Mouse (Mus musculus): ENCODE data around the gene Sertad3. TPM values are rescaled to one million over a fixed set of nuclear protein-coding genes. Genes with fewer than 3 reads are reported as not detected.

Gene Sertad3
- 1 to 10 TPM; 4.5 to 5.3 TPM for total RNA-seq (2021)
- long read RNA-seq, experiment 1, partial matches to known transcripts: 0 of 4 reads
- long read RNA-seq, experiment 1, other reads (novel, unspliced or antisense): 0 of 4 reads
- long read RNA-seq, experiment 2, transcript Sertad3-201 (2 exons, 1,329 nt): major isoform, 7 of 9 reads
- long read RNA-seq, experiment 2, partial matches to known transcripts: 2 of 9 reads
- long read RNA-seq, experiment 2, other reads (novel, unspliced or antisense): 0 of 9 reads

GRCm38 (mm10) chr7:27473156-27473834, at the start of gene Sertad3:
Gene Sertad3, plus strand, starts transcription at chr7:27473768.
- peak; percentile 100 for DNase-seq
- intact Hi-C loops (cut with DNase I): no loop called here

GRCm38 (mm10) chr7:27427387-27427786, 46.2 kb upstream of the Sertad3 start:
- intact Hi-C loops (cut with DNase I): no loop called here

GRCm38 (mm10) chr7:27428002-27428401, 45.6 kb upstream of the Sertad3 start:
- DNase-seq: no peak
- intact Hi-C loops (cut with DNase I): no loop called here

More at GRCm38 (mm10) chr7:27427387-27427786, 46.2 kb upstream of the Sertad3 start:
- DNase-seq: no peak

GRCm38 (mm10) chr7:27429135-27429534, 44.4 kb upstream of the Sertad3 start:
- DNase-seq: no peak
- intact Hi-C loops (cut with DNase I): no loop called here

DNA sequence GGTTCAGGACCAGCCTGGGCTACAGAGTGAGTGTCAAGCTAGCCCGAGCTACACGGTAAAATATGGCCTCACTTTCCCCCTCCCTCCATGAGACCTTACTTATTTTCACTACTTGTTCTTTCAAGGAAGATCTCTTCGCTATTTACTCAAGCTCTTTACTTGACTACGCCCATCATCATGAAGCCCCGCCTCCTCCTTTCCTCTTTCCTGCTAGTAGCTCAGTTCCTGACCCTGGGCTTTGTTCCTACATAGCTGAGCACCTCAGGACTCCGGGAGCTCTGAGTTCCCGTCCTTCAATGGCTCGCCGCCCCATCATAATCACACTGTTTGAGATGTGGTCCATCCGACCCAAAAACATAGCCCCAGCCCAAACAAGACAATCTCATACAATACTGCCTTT, 40.2 kb upstream of the Sertad3 start:
- no peak for DNase-seq
- intact Hi-C loops (cut with DNase I): no loop called here

DNA sequence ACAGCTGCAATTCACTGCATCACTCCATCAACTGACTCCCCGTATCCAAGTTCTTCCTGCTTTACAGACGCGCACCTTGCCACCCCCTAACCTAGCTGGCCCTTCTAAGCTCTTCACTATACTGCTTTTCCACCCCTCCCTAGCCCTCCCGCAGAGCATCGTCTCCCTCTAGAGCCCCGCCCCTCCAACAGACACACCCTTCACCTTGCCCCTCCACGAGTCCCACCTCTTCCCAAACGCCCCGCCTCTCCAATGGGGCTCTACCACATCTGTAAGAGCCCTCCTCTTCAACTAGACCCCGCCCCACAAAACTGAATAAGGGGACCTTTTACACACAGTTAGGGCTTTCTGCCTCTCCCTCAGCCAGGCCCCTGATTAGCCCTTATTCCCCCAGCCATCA, 39.8 kb upstream of the Sertad3 start:
- intact Hi-C loops (cut with DNase I): no loop called here
- DNase-seq: no peak

DNA sequence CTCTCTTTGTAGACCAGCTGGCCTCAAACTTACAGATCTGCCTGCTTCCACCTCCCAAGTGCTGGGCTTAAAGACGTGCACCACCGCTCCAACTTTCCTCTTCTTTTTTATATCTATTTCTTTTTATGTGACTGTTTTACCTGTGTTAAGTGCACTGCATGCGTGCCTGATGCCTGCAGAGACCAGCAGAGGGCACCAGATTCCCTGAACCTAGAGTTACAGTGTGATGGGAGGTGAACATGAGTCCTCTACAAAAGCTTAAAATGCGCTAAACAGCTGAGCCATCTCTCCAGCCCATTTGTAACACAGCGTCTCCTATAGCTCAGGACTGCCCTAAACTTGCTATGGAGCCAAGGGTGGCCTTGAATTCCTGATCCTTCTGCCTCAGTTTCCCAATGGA, 36.0 kb upstream of the Sertad3 start:
- DNase-seq: no peak
- intact Hi-C loops (cut with DNase I): no loop called here

- DNase-seq: no peak
Measured at GRCm38 (mm10) chr7:27440014-27440413, 33.6 kb upstream of the Sertad3 start.

DNA sequence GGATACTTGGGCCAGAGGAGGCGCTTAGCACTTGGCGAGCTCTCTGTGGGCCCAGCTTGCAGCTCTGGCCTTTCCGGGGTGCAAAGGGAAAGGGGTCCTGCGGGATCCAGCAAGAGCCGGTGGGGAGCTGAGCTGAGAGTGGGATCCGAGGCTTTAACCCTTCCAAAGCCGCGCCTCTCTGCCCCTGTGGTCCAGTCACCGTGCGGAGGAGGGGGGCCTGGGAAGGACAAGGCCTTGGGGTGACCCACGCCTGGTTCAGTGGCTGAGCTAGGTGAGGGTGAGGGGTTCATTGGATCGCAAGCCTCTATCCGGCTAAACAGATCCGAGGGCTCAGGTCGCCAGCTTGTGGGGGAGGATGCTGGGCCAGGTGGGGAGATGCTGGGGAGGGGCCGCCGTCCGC, 27.5 kb upstream of the Sertad3 start:
- no peak for DNase-seq
- intact Hi-C loops (cut with DNase I): no loop called here

More at GRCm38 (mm10) chr7:27440014-27440413, 33.6 kb upstream of the Sertad3 start:
- intact Hi-C loops (cut with DNase I): no loop called here

GRCm38 (mm10) chr7:27446521-27447418, 26.8 kb upstream of the Sertad3 start:
- intact Hi-C loops (cut with DNase I): no loop called here
- DNase-seq: no peak

DNA sequence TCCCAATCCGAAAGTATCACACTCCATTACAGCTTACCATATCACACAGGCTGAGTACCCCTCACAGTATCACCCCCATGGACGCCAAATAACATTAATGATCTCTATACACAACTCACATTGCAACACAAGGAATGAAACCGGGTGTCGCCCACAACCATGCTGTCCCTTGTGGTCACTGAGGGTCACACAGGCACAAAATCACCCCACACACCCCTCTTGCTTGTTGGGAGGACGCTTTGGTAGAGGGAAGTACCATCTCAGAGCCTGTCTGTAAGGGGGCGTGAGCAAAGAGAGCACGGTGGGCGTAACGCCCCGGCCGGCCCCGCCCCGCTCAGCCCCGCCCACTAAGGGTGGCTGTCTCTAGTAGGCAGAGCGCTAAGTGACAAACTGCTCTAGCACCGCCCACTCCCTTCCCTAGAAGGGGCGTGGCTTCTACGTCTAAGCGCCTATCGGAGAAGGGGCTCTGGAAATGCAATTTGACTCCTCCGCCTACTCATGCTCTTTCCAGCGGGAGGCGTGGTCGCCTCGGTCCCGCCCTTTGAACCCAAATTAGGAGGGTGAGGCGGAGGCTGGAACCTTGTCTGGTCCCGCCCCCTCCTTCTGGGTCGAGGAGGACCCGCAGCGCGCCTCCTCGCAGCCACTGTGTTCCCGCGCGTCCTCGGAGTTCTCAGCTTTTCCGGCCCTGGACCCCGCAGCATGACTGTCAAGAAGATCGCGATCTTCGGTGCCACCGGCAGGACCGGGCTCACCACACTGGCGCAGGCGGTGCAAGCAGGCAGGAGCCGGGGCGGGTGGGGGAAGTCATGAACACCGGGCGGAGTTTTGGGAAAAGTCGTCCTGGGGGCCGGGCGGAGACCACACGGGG, 25.9 kb upstream of the Sertad3 start, which contains the start of the genes Sptbn4 and Blvrb:
TSS of gene Sptbn4 (minus strand) at position 268 of the 868 bp plus-strand sequence.
TSS of gene Blvrb (plus strand) at position 560 of the 868 bp plus-strand sequence.
- DNase-seq: peak; percentile 97 to 98
- intact Hi-C loops (cut with DNase I): no loop called here

GRCm38 (mm10) chr7:27448421-27449206, 25.0 kb upstream of the Sertad3 start:
- DNase-seq: peak; percentile 18 to 29
- intact Hi-C loops (cut with DNase I): no loop called here

DNA sequence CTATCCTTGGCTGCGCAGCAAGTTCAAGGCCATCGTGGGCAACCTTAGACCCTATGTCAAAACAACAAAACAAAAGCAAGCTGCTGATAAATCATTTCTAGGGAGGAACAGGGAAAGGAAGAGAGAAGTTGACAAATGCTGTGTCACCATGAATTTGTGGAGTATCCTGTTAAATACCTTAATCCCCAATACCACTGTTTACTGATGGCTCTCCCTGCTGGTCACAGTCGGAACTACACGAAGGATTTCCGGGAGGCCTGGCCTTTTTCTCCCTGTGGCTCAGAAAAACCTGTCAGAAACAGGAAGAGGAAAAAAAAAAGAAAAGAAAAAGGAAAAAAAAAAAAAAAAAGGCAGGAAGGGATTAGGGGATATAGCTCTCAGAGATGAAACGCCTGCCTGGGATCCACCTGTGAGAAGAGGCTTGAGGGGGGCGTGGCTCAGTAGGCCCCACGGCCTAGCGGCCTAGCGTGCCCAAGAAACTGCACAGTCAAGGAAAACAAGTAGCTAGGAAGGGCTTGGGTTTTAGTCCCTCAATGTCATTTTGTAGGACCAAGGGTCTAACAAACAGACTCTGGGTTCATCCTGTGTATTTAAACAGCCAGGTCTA, 24.2 kb upstream of the Sertad3 start:
- intact Hi-C loops (cut with DNase I): no loop called here
- DNase-seq: peak; percentile 52 to 60

DNA sequence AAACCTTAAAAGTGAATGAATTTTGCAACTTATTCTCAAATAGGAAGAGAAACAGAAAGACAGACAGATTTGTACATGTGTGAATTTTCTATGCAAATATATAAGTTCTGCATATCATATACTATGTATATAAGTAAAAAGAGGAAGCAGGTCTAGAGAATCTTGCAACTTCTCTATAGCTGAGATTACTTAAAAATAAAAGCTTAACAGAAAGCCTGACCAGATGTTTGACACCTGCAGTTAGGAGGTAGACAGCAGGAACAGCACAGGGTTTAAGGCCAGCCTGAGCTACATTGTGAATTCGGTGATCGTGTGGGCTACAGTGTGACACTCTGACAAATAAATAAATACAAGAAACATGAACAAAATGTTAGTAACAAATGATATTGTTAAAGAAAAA, 22.2 kb upstream of the Sertad3 start:
- no peak for DNase-seq
- intact Hi-C loops (cut with DNase I): no loop called here

DNA sequence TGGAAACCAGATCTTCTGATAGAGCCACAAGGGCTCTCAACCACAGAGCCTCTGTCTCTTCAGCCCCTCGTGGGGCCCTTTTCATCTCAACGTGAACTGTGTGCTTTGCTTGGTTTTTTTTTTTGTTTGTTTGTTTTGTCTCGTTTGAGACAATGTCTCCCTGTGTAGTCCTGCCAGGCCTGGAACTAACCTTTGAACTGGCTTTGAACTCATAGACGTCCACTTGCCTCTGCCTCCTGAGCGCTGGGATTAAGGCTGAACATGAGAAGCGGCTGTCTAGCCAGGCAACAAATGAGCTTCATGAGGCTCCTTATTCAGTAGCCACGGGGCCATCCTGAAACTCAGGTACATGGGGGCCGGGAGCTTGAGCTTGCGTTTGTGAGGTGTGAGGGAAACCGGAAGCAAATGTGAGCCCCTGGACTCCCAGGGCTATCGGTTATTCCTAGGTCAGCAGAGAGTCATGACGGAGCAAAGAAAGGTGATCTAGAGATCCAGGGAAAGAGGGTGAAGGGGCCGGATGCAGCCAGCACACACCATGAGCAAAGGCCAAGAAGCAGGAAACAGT, 21.3 kb upstream of the Sertad3 start:
- intact Hi-C loops (cut with DNase I): no loop called here
- no peak for DNase-seq

- intact Hi-C loops (cut with DNase I): no loop called here
- DNase-seq: no peak
Measured at GRCm38 (mm10) chr7:27454461-27455121, 19.0 kb upstream of the Sertad3 start.

DNA sequence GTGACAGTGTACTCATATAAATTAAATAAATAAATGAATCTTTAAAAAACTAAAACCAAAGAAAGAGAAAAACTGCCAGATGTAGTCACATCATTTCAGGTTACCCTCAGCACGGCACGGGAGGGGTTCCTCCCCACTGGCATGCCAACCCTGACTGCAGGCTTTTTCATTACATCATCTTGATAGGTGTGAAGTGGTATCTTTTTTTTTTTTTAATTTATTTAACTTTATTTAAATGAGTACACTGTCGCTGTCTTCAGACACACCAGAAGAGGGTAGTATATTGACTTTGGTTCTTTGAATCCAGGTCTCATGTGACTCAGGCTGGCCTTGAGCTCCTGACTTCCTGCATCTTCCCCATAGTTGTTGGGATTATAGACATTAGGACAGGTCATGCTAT, 18.3 kb upstream of the Sertad3 start:
- intact Hi-C loops (cut with DNase I): no loop called here

DNA sequence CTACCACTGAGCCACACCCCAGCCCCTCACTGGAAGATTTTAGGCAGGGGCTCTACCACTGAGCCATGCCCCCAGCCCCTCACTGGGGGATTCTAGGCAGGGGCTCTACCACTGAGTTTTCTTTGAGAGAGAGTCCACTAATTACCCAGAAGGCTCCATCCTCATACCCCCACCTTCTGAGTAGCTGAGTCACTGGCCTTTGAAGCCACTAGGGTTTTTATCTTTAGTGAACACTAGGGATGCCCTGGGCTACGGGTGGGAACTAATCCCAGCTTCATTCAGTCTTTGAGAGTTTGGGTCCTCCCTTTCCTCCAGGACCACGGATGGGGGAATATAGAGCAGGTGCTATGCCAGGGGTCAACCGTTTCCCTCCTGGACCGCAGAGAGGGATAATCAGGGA, 15.0 kb upstream of the Sertad3 start:
- intact Hi-C loops (cut with DNase I): no loop called here
- no peak for DNase-seq

More for the DNA sequence above, 18.3 kb upstream of the Sertad3 start:
- no peak for DNase-seq

All from gastrocnemius, postnatal 36 days (tissue).